Mouse (Mus musculus): ENCODE results near the gene Tbc1d8.

GRCm38 (mm10) chr1:39460495-39460894, 18.1 kb downstream of the Tbc1d8 start:
- TF ChIP-seq POLR2A (IDR thresholded peaks at IDR 0.05; ENCODE audit: low read depth, low read length) (no peak), CTCF (IDR thresholded peaks at IDR 0.05; ENCODE audit: borderline replicate concordance, insufficient read depth, low read length) (no peak)

All from embryonic fibroblast, embryonic 13.5 days (primary cell).